Mouse (Mus musculus) brain, embryonic 14.5 days (tissue): Measurements from ENCODE around the gene Diaph2.
"Not testable (repeated sequence)": the region's sequence is repeated elsewhere in the genome, so short reads cannot be mapped to it uniquely, and the experiment has no call there.

Experiments
- CTCF ChIP-seq: fragments of 200-500 bp; IDR thresholded peaks from 2 replicates; pipeline ENCODE4 v1.5.1; 2012; ENCODE audit warnings: inconsistent platforms, mild to moderate bottlenecking, moderate library complexity, borderline replicate concordance; ENCODE audit not compliant: insufficient read depth, insufficient read length; ENCODE audit errors: extremely low read depth
- POLR2A ChIP-seq: fragments of 200-500 bp; IDR thresholded peaks from 2 replicates; pipeline ENCODE4 v1.6.1; 2012; ENCODE audit warnings: mild to moderate bottlenecking, inconsistent platforms, borderline replicate concordance; ENCODE audit not compliant: poor library complexity, insufficient read depth, insufficient read length, severe bottlenecking; ENCODE audit errors: extremely low read depth

GRCm38 (mm10) chrX:130197412-130197811, 447.9 kb downstream of the Diaph2 start:
- TF ChIP-seq CTCF, POLR2A: not testable (repeated sequence)
